Mouse (Mus musculus) bone marrow, adult 2 months (tissue): ENCODE results near the gene Olfr1200.

ENCODE experiments used
- CTCF ChIP-seq: fragments of 200-500 bp; IDR thresholded peaks from 2 replicates; pipeline ENCODE4 v1.5.1; 2011; ENCODE audit warnings: low read length, control low read depth; ENCODE audit not compliant: control insufficient read depth, insufficient read depth
- POLR2A ChIP-seq: fragments of 200-500 bp; IDR thresholded peaks from 2 replicates; pipeline ENCODE4 v1.6.1; 2011; ENCODE audit warnings: low read depth, mild to moderate bottlenecking, control low read depth, low read length, borderline replicate concordance; ENCODE audit not compliant: control insufficient read depth

- TF ChIP-seq CTCF: no peak
- no peak for TF ChIP-seq POLR2A
These were observed 38.0 kb downstream of the Olfr1200 start, which contains the start of gene Olfr1197 for GRCm38 (mm10) chr2:88732266-88732665.
